Comparison of ENCODE assay signal across 26 mouse cellular contexts in genomic region chr11:68012207-68012606, GRCm38 (mm10). TPM values are rescaled to one million over a fixed set of nuclear protein-coding genes. Genes with fewer than 3 reads are reported as not detected.
A peak's percentile ranks its signal among the peaks of the same experiment; 100 is the strongest.
DNase-seq lines count a peak whose midpoint lies in the region; TF ChIP-seq lines count a peak whose summit lies in the region.
"Had no signal": no experiment of that assay in that cellular context is flagged by ENCODE, and none has a peak within 500 bp of the region (broad histone marks: within the 10 kb centered on the region; RNA-seq: fewer than 3 reads in every experiment).

No protein-coding gene starts in this region.

- TF ChIP-seq CTCF in CH12.LX (conservative IDR thresholded peaks at IDR 0.05 in 1 of 2, IDR thresholded peaks at IDR 0.05 in 1 of 2; ENCODE audit: low read depth in 2 of 2, low read length in 2 of 2): no peak

- no peak overlapping the region for H3K27ac ChIP-seq in CH12.LX (ENCODE audit: insufficient read depth, low read depth)

- in situ Hi-C loops in CH12.LX (cut with MboI; ENCODE audit: low pct_ligation_motif_present, low pct_unique_long_range_greater_than_20kb, low sequenced_read_pairs): no loop called here

- TF ChIP-seq RAD21 in CH12.LX (IDR thresholded peaks at IDR 0.05; ENCODE audit: low read depth, low read length): no peak

- DNase-seq in A20 (ENCODE audit: low read depth, low spot score): peak; percentile 68
- no peak for DNase-seq in CH12.LX (ENCODE audit: extremely low read depth)
- DNase-seq in MN1 (ENCODE audit: low spot score): peak; percentile 76
- peak; percentile 29 for DNase-seq in splenic B cell, adult 2 months (ENCODE audit: low read depth, low spot score)
- DNase-seq in spleen, postnatal 14 days (ENCODE audit: low spot score in 2 of 2): no peak
- no peak for DNase-seq in lung, adult 18-20 months
- no peak for DNase-seq in layer of hippocampus, adult 18-20 months (ENCODE audit: low spot score in 2 of 2)
- no peak for DNase-seq in cerebellum, adult 9-10 months
- DNase-seq: adrenal gland, adult 2 months; adrenal gland, adult 8-10 months; adrenal gland, postnatal 10 days; adrenal gland, postnatal 14 days; adrenal gland, postnatal 25 days; adrenal gland, postnatal 36 days; B cell, adult 2 months; cerebellum, adult 11 months; cerebellum, adult 11-12 months; cerebellum, adult 18-20 months; cerebellum, adult 2 months; cerebellum, adult 8-10 months had no signal

- no peak overlapping the region for H3K4me3 ChIP-seq in CH12.LX (replicated peaks in 1 of 3; ENCODE audit: low read depth in 2 of 3, low read length in 2 of 3, poor library complexity in 1 of 3)

- H3K79me2 ChIP-seq in CH12.LX (replicated peaks; ENCODE audit: control insufficient read depth, extremely low read depth, insufficient read depth, poor library complexity, severe bottlenecking): no peaks in the 10 kb centered on the region

- TF ChIP-seq POLR2A in CH12.LX (IDR thresholded peaks at IDR 0.05; ENCODE audit: low read depth, low read length): no peak

- no peak overlapping the region for H3K9ac ChIP-seq in CH12.LX (ENCODE audit: insufficient read depth, low read depth)

- no peaks in the 10 kb centered on the region for H3K9me3 ChIP-seq in CH12.LX (replicated peaks; ENCODE audit: low read length)
- H3K9me3 ChIP-seq: G1E had no signal

- no peak for TF ChIP-seq EP300 in CH12.LX (IDR thresholded peaks at IDR 0.05; ENCODE audit: low read length)

- peaks cover 15 to 42% of the 10 kb centered on the region in 2 experiments for H3K36me3 ChIP-seq in CH12.LX (replicated peaks in 1 of 2; ENCODE audit: control insufficient read depth in 1 of 2, insufficient read depth in 1 of 2, low read length in 1 of 2)
- H3K36me3 ChIP-seq in splenic B cell, adult 2 months (ENCODE audit: control insufficient read depth, insufficient read depth, low read length, poor library complexity, severe bottlenecking): peaks cover 8% of the 10 kb centered on the region; the same call in 1 of the 2 replicates

- H3K4me2 ChIP-seq in CH12.LX (ENCODE audit: insufficient read depth, low read depth, poor library complexity, severe bottlenecking): no peak overlapping the region

- dilution Hi-C loops in CH12.LX (cut with MboI; ENCODE audit: extremely low pct_ligation_motif_present, extremely low pct_unique_long_range_greater_than_20kb, low sequenced_read_pairs): no loop called here

- peaks cover 2 to 65% of the 10 kb centered on the region in 2 experiments; a peak in 3 of 4 replicates for H3K4me1 ChIP-seq in CH12.LX (ENCODE audit: control insufficient read depth in 1 of 2, insufficient read depth in 2 of 2)

- H3K27me3 ChIP-seq in CH12.LX (replicated peaks): no peaks in the 10 kb centered on the region
- H3K27me3 ChIP-seq in splenic B cell, adult 2 months (ENCODE audit: control insufficient read depth, insufficient read depth, low read length, poor library complexity, severe bottlenecking): no peaks in the 10 kb centered on the region
- H3K27me3 ChIP-seq: Patski had no signal

TF ChIP-seq in CH12.LX, 34 proteins besides CTCF, POLR2A, EP300 and RAD21:
- TF ChIP-seq CHD1 (IDR thresholded peaks at IDR 0.05; ENCODE audit: low read depth, low read length): no peak
- 0 out of 2 replicates have a peak, but pooled peaks have one; percentile 26 for TF ChIP-seq BHLHE40 (IDR thresholded peaks at IDR 0.05; ENCODE audit: low read depth, low read length)
- no peak for TF ChIP-seq TCF12 (IDR thresholded peaks at IDR 0.05; ENCODE audit: low read depth, low read length)
- TF ChIP-seq USF2 (conservative IDR thresholded peaks at IDR 0.05; ENCODE audit: low read depth, low read length): peak; percentile 56; the same call in 1 of the 2 replicates
- TF ChIP-seq USF1 (IDR thresholded peaks at IDR 0.05; ENCODE audit: low read depth, low read length): peak; percentile 32
- no peak for TF ChIP-seq TBP (conservative IDR thresholded peaks at IDR 0.05; ENCODE audit: low read depth, low read length)
- no peak for TF ChIP-seq MYC (IDR thresholded peaks at IDR 0.05; ENCODE audit: low read depth, low read length)

RNA-seq across cellular contexts. Expression of gene Stx8, which starts 46.2 kb away (rescaled TPM):
- total RNA-seq in CH12.LX (2012; rRNA removed): 33.5 and 35.2 TPM in 2 replicates
- 31.8 and 39.2 TPM in 2 replicates for total RNA-seq in CH12.LX (2014; rRNA removed)
- polyA plus RNA-seq in CH12.LX (2012; ENCODE audit: insufficient read length, low read depth): 57.9 and 61.3 TPM in 2 replicates
- total RNA-seq in layer of hippocampus, adult 18-20 months (2021): 10 to 100 TPM; 38.3 to 39.1 TPM

RNA-seq across cellular contexts. Expression of gene Cfap52, which starts 46.8 kb away (rescaled TPM):
- total RNA-seq in CH12.LX (2012; rRNA removed): not detected in 2 replicates
- not detected in 2 replicates for total RNA-seq in CH12.LX (2014; rRNA removed)
- polyA plus RNA-seq in CH12.LX (2012; ENCODE audit: insufficient read length, low read depth): 0.20 TPM in 1 of 2 replicates, not detected in the other
- 1 to 10 TPM in 1 of 2 experiments, under 1 TPM in 1; 0.63 to 1.1 TPM for total RNA-seq in layer of hippocampus, adult 18-20 months (2021)
- total RNA-seq: adrenal gland, adult 18-20 months; adrenal gland, adult 2 months; adrenal gland, adult 8-10 months; adrenal gland, postnatal 14 days; adrenal gland, postnatal 25 days; adrenal gland, postnatal 36 days; G1E; MEL had no signal
- polyA plus RNA-seq: activated CD4-positive, CD25-positive, alpha-beta regulatory T cell, adult 4 months; adrenal gland, adult 2 months; CD4-positive, CD25-positive, alpha-beta regulatory T cell, adult 4 months; G1E had no signal

Comparison
In these comparisons a context has a peak if more than half of its experiments do, and no peak if none do; other contexts are left out.
1. DNase-seq: peak in A20 (single experiment), MN1 (single experiment) and splenic B cell, adult 2 months (single experiment); none in CH12.LX (single experiment), spleen, postnatal 14 days (0 of 2), lung, adult 18-20 months (0 of 2), layer of hippocampus, adult 18-20 months (0 of 2) and cerebellum, adult 9-10 months (single experiment).